Mouse (Mus musculus) frontal cortex, postnatal 10 days (tissue): Measurements from ENCODE around the gene Acot2.
A peak's percentile ranks its signal among the peaks of the same experiment; 100 is the strongest.
"Not testable (repeated sequence)": the region's sequence is repeated elsewhere in the genome, so short reads cannot be mapped to it uniquely, and the experiment has no call there.

Experiments used
- DNase-seq, 2 experiments: peaks; one replicate each; pipeline ENCODE4 v3.0.0; 2022; ENCODE audit warnings: low spot score in 2 of 2, mixed read lengths in 1 of 2

The Acot2 gene

DNA sequence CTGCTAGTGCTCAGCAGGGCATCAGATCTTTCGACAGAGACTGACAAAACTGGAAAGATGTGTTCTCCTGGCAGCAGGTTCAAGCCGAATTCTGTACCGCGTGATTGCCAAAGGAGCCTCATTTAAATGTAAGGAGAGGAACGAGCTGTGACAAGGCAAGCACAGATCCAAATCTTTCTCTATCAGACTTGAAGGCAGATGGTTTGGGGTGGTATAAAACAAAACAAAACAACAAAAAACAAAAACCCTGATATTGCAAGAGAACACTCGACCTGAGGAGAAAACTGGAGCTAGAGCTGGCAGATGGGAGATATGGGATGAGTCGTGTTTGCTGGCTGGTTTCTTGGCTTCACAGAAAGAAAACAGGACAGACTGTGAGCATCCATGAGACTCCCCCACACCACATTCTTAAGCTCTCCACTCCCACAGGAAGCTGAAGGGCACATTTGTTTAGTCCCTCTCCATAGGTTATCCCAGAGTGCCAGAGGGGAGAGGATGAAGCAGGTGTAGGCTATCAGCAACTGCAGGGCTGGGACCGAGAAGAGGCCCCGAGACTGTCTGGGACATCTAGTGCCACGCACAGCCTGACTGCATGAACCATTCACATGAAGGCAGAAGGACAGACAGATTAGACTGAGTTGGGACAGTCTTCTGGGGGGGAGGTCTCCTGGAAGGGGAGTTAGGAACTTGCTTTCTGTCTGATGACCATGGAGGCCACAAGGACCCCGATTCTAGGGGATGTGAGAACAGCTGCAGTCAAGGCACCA lies 10.9 kb downstream of the Acot2 start:
- DNase-seq: no peak

DNA sequence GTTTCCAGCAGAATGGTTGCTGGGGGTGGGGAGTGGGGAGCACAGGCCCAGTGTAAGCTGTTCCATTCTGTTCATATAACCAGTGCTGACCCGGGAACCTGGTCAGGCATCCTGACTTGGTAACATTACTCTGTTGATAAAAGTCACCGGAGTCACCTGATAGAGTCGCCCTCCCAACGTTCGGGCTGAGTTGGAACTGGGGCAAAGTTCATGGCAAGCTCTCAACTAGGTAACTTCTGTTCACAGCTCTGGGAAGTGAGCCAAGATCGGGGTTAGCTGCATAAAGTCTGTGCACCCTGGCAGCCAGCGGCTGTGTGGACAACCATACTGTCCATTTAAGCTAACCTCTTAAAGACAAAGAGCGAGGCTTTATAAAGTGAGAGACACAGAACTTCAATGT lies 11.6 kb downstream of the Acot2 start:
- not testable (repeated sequence) for DNase-seq

DNA sequence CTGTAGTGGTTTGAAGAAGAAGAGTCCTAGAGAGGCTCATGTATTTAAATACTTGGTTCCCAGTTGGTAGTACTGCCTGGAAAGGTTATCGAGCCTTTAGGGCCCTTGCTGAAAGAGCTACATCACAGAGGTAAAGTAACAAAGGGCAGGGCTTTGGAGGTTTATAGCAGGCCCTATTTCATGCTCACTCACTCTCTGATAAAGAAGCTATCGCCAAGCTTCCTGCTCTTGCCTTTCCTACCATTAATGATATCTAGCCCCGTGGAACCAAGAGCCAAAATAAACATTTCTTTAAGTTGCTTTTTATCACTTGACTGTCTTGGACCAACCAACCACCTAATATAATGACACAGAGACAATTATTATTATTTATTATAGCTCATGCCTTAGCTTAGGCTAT lies 12.8 kb downstream of the Acot2 start:
- DNase-seq: no peak

DNA sequence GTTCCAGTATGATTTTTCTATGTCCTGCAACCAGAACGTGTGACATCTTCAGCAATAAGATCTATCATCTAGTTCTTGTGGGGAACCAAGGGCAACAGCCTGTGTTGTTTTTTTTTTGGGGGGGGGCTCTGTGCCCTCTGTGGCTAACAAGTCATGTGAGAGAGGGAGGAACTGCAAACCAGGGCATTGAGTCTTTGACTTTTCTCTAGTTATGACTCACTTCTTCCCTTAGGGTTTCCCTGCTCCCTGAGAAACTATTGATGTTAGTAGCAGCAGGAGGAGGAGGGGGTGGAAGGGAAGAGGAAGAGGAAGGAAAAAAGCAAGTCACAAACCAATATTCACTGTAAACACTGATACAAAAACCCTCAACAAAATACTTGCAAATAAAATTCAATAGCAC lies 16.2 kb downstream of the Acot2 start:
- DNase-seq: no peak

DNA sequence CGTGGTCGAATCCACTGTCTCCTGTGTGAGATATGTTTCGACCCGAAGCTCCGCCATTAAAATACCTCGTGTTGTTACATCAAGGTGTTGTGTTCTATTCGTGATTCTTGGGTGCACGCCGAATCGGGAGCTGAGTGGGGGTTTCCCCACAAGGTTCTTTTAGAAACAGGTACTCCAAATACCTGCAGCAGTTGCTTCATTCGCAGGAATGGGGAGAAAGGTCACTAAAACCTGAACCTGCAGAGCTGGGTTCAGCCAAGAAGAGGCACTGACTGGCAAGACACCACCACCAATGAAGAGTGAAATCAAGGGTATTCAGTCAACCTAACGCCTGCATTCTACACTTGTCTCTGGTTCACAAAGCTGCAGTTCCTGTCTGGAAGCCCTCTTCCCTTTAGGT lies 20.6 kb downstream of the Acot2 start:
- no peak for DNase-seq

DNA sequence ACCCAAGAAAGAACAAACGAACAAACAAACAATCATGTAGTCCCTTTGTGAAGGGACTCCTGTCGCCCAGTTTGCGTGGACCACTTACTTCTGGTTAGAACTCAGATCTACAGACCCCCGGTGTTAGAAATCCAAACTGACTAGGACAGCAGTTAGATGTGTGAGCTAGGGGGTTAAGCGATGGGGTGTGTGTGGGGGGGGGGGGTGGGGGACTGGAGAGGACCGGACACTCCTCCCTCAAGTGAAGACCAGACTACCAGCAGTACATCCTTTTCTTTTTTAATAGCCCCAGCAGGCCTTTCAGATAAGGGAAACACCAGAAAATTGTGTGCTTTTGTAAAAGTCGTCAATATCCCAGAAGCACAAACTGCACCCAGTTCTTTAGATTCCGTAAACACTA lies 21.1 kb downstream of the Acot2 start:
- DNase-seq: no peak

DNA sequence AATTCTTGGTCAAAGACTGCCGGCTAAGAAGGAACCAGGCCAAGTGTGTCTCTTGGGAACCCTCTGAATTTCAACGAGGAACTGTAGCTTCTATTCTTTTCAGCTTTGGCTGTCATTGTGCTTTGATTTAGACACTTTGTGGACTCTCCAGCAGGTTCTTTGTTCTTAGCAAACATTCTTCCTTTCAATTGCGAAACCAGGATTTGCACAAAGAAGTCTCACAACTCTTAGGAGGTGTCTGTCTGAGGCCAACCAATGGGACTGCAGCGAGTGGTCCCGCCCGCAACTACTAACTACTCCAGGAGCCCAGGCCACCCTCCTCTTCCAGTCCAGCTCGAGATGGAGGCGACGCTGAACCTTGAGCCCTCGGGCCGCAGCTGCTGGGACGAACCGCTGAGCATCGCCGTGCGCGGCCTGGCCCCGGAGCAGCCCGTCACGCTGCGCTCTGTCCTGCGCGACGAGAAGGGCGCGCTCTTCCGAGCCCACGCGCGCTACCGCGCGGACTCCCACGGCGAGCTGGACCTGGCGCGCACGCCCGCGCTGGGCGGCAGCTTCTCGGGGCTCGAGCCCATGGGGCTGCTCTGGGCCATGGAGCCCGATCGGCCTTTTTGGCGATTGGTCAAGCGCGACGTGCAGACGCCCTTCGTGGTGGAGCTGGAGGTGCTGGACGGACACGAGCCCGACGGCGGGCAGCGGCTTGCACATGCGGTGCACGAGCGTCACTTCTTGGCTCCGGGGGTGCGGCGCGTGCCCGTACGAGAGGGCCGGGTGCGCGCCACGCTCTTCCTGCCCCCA lies 21.7 kb downstream of the Acot2 start, which contains the start of gene Acot1:
Gene Acot1 (plus strand): TSS at position 320 of the 795 bp plus-strand sequence.
- DNase-seq: peak; percentile 58 to 59

DNA sequence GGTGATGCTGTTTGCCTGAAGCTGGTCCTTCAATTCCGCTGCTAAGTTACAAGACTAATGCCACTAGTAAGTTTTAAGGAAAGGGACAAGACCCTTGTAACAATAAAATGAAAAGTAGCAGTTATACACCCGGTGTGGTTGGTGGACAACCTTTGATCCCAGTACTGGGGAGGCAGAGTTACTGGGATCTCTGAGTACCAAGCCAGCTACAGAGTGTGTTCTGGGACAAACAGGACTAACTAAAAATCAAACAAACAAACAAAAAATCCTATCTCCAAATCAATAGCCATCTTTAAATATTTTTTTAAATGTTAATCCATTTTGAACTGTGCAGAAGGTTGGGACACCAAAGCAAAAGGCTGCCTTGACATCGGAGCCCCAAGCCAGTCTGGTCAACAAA lies 22.5 kb downstream of the Acot2 start:
- DNase-seq: no peak

DNA sequence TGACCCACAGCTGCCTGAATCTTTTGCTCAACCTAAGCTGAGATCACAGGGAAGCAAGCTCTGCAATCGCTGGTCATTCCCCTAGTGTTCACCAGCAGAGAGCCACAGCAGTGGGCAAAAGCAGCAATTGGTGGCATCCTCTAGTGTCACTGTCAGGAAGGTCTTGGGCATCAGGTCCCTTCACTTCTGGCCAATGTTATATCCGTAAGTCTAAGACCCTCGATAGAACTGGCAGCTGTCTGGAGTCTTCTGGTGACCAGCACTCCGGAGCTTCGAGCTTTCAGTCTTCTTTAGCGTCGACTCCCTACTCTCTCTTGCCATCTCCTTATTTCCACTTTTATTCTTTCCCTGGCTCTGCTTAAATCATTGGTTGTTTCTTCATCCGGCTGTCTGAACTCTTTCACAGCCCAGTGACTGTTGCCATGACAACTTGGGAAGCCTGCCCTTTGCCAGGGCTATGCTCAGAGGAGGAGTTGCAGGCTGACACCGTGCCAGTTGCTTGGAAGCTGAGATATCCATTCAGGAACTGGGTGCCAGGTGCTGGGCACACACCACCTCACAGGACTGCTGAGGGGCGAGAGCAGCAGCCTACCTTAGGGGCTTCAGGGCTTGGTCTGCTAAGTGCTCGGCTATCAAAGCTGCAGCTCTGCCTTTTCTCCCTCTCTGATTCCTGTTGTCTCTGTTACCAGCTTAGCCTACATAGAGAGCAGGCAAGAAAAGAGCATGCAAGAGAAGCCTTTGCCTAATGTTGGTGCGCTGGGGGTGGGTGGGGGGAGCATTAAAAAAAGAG lies 23.8 kb downstream of the Acot2 start:
- DNase-seq: peak; percentile 64 to 66

DNA sequence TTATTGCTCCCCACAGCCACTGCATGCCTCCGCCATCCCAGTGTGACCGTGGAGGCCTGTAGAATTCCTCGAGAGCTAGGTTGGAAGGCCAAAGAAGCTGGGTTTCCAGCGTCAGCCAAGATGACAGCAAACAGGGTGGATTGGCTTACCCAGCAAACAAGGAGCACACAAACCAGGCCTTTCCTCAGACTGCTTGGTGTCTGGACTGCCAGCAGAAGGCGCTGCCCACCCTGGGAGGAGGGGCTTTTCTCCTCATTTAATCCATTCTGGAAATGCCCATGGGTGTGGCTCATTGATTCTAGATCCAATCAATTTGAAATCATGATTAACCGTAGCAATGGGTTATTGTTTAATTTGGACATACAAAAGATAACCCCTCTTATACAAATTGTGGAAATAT lies 25.5 kb downstream of the Acot2 start:
- no peak for DNase-seq

DNA sequence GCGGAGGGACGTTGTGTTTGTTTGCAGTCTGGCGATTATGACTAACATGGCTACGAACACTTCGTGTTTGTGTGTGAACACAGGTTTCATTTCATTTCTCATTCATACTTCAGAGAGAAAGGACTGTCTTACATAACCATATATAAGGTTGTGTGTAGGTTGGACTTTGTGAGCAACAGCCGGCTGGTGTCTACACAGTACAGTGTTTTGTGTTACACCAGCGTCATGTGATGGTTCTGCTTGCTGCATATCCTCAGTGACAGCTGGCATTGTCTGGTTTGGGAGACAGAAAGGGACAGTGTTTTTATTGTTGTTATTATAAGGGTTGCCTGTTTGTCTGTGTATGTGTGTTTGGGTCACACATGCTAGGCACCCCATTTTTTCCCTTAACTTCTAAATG lies 26.0 kb downstream of the Acot2 start:
- DNase-seq: no peak

DNA sequence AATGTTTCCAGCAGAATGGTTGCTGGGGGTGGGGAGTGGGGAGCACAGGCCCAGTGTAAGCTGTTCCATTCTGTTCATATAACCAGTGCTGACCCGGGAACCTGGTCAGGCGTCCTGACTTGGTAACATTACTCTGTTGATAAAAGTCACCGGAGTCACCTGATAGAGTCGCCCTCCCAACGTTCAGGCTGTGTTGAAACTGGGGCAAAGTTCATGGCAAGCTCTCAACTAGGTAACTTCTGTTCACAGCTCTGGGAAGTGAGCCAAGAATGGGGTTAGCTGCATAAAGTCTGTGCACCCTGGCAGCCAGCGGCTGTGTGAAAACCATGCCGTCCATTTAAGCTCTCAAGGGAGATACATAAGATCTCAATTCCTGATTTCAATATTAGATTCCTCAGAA lies 32.9 kb downstream of the Acot2 start:
- DNase-seq: peak in 1 of 2 experiments; percentile 21

DNA sequence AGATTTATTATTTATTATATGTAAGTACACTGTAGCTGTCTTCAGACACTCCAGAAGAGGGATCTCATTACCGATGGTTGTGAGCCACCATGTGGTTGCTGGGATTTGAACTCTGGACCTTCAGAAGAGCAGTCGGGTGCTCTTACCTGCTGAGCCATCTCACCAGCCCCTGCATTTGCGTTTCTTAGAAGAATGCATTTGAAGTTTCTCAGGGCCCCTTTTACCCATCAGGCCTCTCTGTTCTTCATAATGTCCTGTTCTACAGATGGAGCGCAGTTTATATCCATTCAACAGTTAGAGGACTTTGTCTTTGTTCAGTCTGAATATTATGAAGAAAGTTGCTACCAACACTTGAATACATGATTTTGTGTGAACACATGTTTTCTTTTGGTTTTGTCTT lies 34.6 kb downstream of the Acot2 start:
- not testable (repeated sequence) for DNase-seq

DNA sequence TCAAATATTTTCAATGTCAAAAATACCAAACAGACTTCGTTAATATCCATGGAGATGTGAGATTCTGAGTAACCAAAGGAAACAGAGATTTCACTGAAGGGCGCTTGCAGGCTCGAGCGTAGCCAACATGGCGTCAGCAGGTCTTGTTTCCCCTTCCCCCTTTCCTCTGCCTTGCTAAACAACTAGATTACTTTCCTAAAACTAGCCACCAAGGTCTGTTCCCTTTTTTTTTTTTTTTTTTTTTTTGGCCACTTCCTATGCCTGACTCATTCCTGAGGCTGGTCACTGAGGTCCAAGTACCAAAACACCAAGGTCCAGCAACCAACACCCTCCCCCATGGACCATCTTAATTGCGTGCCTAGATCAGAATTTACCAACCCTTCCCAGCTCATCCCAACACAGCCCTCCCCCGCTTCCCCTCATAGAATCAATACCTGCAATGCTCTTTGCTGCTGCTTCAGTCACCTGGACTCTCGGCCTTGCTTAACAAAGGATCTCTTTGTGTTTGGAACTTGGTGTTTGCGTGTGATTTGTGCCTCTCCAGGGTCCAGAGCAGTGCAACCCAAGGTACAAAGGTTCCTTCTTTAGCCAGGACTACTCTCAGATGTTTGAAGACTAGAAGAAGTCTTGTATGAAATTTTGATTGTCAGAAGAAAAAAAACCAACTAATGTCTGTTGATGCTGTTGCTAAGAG lies 35.5 kb downstream of the Acot2 start:
- no peak for DNase-seq

DNA sequence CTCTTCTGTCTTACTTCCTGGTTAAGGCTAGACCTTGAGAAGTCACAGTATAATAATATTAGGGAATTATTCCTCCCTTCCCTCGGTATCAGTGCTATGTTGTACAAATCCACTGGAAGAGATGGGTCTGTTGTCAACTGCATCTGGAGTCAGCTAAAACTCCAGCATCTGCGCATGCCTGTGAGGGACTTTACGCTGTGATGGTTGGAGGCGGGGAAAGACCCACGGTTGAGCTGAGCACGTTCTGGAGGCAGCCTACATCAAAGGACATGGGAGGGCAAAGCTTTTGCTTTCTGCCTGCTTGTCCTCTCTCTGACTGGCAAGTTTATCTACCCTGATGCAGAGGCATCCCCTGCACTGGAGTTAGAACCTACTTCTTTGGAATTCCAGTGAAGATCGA lies 38.2 kb downstream of the Acot2 start:
- DNase-seq: no peak

DNA sequence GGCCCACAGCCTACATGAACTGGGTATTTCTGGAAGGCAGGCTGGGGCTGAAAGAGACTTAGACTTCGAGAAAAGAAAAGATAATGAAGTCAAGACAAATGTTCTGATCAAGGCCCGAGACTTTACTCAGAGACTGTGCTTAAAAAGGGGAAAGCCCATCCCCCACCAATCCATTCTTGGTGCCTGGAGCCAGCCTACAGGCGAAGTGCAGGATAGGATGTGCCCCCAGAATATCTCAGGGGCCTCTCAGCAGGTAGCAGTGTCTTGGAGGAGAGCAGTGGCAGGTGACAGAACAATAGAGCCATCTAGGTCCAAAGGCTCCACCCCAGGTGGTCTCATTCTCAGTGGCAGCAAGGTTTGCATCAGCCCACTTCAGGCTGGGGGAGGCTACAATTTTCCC lies 40.7 kb downstream of the Acot2 start:
- not testable (repeated sequence) for DNase-seq

DNA sequence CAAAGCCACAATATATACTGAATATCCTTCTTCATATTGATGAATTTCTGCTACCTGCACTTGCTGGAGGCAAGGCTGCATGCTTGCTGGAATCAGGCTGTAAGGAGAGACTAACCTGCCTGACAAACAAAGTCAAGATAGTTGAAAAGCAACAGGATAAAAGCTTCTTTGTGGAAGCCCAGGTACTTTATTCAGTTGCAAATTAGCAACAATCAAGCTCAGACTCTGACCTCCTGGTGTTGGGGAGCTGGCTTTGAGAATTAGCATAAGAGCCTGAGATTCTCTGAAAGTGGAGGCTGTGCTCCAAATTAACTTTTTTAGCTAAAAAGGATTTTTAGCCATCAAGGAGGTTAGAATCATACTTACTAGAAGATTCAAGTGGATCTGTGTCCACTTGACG lies 41.4 kb downstream of the Acot2 start:
- DNase-seq: not testable (repeated sequence)

DNA sequence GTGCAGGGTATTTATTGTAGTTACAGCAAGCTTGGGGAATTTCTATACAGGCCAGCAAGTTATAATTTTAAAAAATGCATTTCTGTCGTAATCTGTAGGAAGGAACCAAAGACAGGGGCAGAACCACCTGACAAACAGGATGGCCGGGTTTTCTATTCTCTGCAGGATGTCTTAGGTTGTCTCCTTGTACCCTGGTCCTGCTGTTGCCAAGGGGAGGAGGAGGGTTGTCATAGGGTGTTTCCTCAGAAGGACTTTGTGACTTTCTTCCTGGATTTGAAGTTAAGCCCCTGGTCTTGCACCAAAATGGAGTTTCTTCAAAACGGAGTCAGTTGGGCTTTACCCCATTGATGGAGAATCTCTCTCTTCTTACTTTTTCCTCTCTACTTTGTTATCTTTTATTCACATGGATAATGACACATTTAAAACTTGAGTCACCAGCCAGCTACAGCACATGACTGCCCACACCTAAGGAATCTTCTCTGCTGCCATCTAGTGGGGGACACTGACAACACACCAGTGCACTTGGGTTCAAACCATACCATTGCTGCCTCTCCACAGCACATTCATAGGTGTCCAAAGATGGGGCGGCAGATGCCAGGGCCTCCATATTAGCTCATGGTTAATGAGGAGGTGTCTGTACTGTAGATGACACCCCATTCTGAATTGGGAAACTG lies 43.1 kb downstream of the Acot2 start:
- DNase-seq: peak in 1 of 2 experiments; percentile 58

DNA sequence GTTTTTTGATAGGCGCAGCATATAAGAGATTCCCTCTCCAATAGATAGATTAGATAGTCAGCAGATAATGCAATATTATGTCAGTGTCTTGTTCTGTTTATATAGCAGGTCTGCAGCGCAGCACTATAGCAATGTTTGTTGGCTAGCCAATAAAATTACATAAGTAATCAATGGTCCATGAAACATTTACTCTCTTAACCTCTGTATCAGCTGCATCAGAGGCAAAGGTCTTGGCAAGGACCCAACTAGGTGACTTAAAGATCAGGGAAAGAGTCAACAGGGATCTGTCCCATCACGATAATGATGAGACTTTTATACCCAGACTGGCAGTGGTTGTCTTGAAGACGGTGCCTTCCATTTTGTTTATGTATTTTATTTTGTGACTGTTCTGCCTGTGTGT lies 45.2 kb downstream of the Acot2 start:
- DNase-seq: no peak

DNA sequence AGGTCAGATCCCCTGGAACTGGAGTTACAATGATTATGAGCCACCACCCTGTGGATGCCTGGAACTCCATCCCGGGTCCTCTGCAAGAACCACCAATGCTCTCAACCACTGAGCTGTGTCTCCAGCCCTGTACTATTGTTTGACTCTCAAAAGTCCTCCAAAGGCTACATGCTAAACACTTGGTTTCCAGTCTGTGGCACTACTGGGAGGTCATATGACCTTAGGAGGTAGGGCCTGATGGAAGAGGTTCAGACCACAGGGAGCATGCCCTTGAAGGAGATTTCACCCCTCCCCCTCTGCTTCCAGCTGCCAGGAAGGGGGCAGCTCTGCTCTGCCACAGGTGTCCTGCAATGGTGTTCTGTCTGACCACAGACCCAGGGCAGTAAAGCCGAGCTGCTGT lies 45.6 kb downstream of the Acot2 start:
- not testable (repeated sequence) for DNase-seq

DNA sequence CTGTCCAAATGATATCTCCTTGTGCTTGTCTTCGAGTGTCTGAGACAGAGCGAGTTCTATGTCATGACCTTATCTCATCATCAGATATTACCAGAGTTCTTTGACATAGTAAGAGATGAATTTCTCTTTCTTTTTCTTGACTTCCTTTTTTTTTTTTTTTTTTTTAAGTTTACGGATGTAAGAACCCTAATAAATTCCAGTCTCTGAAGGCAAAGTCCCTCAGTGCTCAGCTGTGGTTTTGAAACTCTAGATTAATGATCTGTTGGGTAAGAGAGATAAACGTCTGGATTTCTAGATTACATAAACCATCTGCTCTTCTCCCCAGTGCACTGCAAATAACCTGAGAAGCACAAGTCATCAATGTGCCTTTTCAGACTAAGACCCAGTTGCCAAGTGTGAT lies 46.4 kb downstream of the Acot2 start:
- no peak for DNase-seq
